Mouse (Mus musculus): ENCODE results near the gene Actrt3. TPM values are rescaled to one million over a fixed set of nuclear protein-coding genes. Genes with fewer than 3 reads are reported as not detected.

The Actrt3 gene
- not detected in 2 replicates for total RNA-seq (2012; rRNA removed)

DNA sequence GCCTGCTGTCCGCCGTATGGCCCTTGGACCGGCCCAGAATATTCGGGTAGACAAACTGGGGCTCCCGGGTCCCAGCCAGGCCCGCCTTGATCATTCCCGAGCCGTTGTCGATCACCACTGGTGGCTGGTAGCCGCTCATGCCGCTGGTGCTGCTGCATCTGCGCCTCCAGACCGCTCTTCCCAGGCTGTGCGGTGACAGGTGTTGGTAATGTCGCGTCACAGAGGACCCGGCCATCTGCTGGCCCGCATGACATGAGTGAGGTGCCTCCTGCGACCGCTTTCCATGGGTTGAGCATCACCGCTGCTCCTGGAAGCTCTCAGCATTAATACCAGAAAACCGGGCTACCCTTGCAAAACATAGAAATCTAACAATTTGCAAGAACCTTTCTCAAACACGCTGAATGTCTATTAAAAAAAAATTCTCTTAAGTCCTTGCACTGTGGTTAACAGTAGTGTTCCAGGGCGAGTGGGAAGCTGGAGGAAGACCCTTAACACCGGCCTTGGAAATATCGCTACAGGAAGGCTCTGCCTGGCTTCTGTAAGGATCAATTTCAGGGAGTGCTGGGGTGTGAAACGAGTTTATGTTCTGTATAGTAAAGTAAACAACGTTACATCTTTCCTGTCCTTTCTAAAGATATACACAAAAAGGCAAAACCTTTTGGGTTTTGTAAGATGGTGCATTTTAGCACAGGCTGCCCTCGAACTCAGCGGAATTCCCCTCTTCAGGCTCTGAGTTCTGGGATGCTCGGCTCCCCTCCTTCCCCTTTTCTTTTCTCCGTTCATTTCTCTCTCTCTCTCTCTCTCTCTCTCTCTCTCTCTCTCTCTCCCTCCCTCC is at the start of gene Actrt3:
TSS of gene Actrt3 (minus strand) at position 229 of the 835 bp plus-strand sequence.
- Histone ChIP-seq H3K9me3 (ENCODE audit: control insufficient read depth, insufficient read depth, low read depth, low read length) (no peaks in the 10 kb centered on the region), H3K4me1 (ENCODE audit: control insufficient read depth in 2 of 2, insufficient read depth in 2 of 2, low read length in 2 of 2, poor library complexity in 1 of 2) (peaks cover 0 to 3% of the 10 kb centered on the region in 2 experiments; a peak in 1 of 4 replicates), H3K36me3 (ENCODE audit: control insufficient read depth, insufficient read depth, low read length, poor library complexity, severe bottlenecking) (peaks cover 1% of the 10 kb centered on the region; the same call in 1 of the 2 replicates), H3K9ac (ENCODE audit: insufficient read depth, low read depth, low read length, poor library complexity, severe bottlenecking) (peak within 1 kb of the TSS; percentile 62; the same call in 1 of the 2 replicates), H3K27ac (ENCODE audit: insufficient read depth, low read depth, low read length, poor library complexity, severe bottlenecking) (no peak within 1 kb of the TSS), H3K4me3 (ENCODE audit: insufficient read depth in 1 of 2, low read depth in 1 of 2, low read length in 2 of 2, poor library complexity in 1 of 2, severe bottlenecking in 1 of 2) (peak within 1 kb of the TSS; percentile 61 to 66)
- DNase-seq (ENCODE audit: low read depth, low spot score), result no peak
- TF ChIP-seq ZNF384 (IDR thresholded peaks at IDR 0.05; ENCODE audit: low read depth, low read length), result no peak
- no peak for TF ChIP-seq HCFC1 (IDR thresholded peaks at IDR 0.05; ENCODE audit: borderline replicate concordance, insufficient read depth, low read length)
- TF ChIP-seq MAFK (IDR thresholded peaks at IDR 0.05; ENCODE audit: insufficient read depth, low read depth, low read length), result no peak
- no peak for TF ChIP-seq ZC3H11A (IDR thresholded peaks at IDR 0.05; ENCODE audit: borderline replicate concordance, low read depth, low read length)
- TF ChIP-seq CHD2 (IDR thresholded peaks at IDR 0.05; ENCODE audit: low read depth, low read length), result no peak
- in situ Hi-C loops (cut with MboI; ENCODE audit: low sequenced_read_pairs in 2 of 2, unreplicated experiment in 2 of 2), result loop anchor here (10.0 to 25.0 kb wide), 2 partner anchors 125 to 362 kb away; partner anchors contain the start of gene Phc3 (in 1 of the 2)

DNA sequence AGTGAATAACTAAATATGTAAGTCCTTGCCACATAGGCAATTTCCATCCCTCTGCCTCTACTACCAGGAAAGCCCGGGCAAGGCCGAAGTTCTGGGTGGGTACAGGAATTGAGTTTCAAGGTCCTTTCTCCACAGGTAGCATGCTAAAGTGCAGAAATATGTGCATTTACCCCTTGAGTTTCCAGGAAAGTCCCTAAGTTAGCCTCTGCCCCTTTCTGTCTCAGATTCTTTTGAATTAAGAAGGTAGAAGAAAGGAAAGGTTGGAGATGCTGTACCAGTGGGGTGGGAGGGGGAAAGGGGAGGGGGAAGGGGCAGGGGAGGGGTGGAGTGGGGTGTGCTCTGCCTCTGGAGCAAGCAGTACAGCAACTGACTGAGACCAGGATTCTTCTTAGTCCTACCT is 48.7 kb upstream of the Actrt3 start:
- peaks cover 5% of the 10 kb centered on the region; the same call in 1 of the 2 replicates for H3K36me3 ChIP-seq (ENCODE audit: control insufficient read depth, insufficient read depth, low read length, poor library complexity, severe bottlenecking)
- H3K4me1 ChIP-seq (ENCODE audit: control insufficient read depth in 2 of 2, insufficient read depth in 2 of 2, low read length in 2 of 2, poor library complexity in 1 of 2), result peaks cover 0 to 16% of the 10 kb centered on the region in 2 experiments; a peak in 3 of 4 replicates
- peak; percentile 19 for DNase-seq (ENCODE audit: low read depth, low spot score)
- H3K27ac ChIP-seq (ENCODE audit: insufficient read depth, low read depth, low read length, poor library complexity, severe bottlenecking), result peak overlapping the region; percentile 78; the same call in 1 of the 2 replicates
- in situ Hi-C loops (cut with MboI; ENCODE audit: low sequenced_read_pairs in 2 of 2, unreplicated experiment in 2 of 2), result no loop called here
- TF ChIP-seq MAFK (IDR thresholded peaks at IDR 0.05; ENCODE audit: insufficient read depth, low read depth, low read length), result no peak
- no peak for TF ChIP-seq HCFC1 (IDR thresholded peaks at IDR 0.05; ENCODE audit: borderline replicate concordance, insufficient read depth, low read length)
- H3K4me3 ChIP-seq (ENCODE audit: insufficient read depth in 1 of 2, low read depth in 1 of 2, low read length in 2 of 2, poor library complexity in 1 of 2, severe bottlenecking in 1 of 2), result peak overlapping the region; percentile 23 to 50
- no peak overlapping the region for H3K9ac ChIP-seq (ENCODE audit: insufficient read depth, low read depth, low read length, poor library complexity, severe bottlenecking)
- no peaks in the 10 kb centered on the region for H3K9me3 ChIP-seq (ENCODE audit: control insufficient read depth, insufficient read depth, low read depth, low read length)

DNA sequence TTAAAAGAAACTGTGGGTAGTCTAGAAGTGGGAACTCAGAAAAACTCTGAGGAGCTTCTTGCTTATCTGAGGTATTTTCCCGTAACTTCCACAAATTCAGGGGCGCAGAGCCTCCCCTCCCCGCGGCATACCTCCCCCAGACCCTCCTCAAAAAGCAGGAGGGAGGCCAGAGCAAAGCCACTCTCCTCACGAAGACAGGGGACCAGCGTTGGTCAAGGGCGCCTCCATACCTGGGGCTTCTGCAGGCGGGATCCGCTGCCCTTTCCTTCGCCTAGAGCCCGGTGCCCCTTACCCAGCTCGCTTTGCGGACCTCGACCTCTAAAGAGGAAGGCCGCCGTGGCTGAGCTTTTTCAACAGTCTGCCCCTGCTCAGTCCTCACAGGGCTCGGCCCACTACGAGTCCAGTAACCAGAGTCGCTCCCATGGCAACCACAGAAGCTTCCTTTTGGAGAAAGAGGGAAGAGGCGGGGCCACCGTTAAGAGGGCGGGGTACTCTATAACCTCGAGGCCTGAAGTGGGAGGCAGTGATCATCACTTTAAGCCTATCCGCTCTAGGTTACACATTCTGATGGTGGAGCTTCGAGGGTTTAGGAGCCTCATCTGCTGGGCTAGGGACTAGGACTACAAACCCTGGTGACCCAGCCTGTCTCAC is 47.8 kb upstream of the Actrt3 start, which contains the start of gene Lrrc34:
TSS of gene Lrrc34 (minus strand) at position 430 of the 651 bp plus-strand sequence.
- peaks cover 8% of the 10 kb centered on the region for H3K36me3 ChIP-seq (ENCODE audit: control insufficient read depth, insufficient read depth, low read length, poor library complexity, severe bottlenecking)
- in situ Hi-C loops (cut with MboI; ENCODE audit: low sequenced_read_pairs in 2 of 2, unreplicated experiment in 2 of 2), result no loop called here
- H3K27ac ChIP-seq (ENCODE audit: insufficient read depth, low read depth, low read length, poor library complexity, severe bottlenecking), result peak within 1 kb of the TSS; percentile 88

DNA sequence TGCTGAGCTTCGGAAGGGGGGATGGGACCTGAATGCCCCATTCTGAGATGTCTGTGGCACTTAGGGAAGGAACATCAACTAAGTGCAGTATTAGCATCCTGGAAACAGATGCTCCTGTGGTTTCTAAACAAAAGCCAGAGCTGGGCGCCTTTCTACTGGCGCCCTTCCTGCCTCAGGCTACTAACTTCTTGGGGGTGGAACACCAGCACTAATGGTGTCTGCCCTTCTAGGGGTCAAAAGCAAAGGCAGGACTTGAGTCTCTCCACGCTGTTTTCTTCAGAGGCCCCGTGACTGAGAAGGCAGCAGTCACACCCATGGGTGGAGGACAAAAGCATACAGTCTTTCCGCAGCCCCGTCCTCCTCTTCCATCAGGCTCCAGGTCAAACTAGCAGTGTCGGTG is 47.0 kb upstream of the Actrt3 start:
- Histone ChIP-seq H3K36me3 (ENCODE audit: control insufficient read depth, insufficient read depth, low read length, poor library complexity, severe bottlenecking) (peaks cover 8% of the 10 kb centered on the region), H3K9ac (ENCODE audit: insufficient read depth, low read depth, low read length, poor library complexity, severe bottlenecking) (peak overlapping the region; percentile 13; the same call in 1 of the 2 replicates), H3K27ac (ENCODE audit: insufficient read depth, low read depth, low read length, poor library complexity, severe bottlenecking) (peak overlapping the region; percentile 44; the same call in 1 of the 2 replicates), H3K4me1 (ENCODE audit: control insufficient read depth in 2 of 2, insufficient read depth in 2 of 2, low read length in 2 of 2, poor library complexity in 1 of 2) (peaks cover 0 to 12% of the 10 kb centered on the region in 2 experiments; a peak in 3 of 4 replicates), H3K9me3 (ENCODE audit: control insufficient read depth, insufficient read depth, low read depth, low read length) (no peaks in the 10 kb centered on the region), H3K4me3 (ENCODE audit: insufficient read depth in 1 of 2, low read depth in 1 of 2, low read length in 2 of 2, poor library complexity in 1 of 2, severe bottlenecking in 1 of 2) (peak overlapping the region; percentile 44 to 50)
- in situ Hi-C loops (cut with MboI; ENCODE audit: low sequenced_read_pairs in 2 of 2, unreplicated experiment in 2 of 2), result no loop called here
- peak; percentile 89 for DNase-seq (ENCODE audit: low read depth, low spot score)
- TF ChIP-seq CHD2 (IDR thresholded peaks at IDR 0.05; ENCODE audit: low read depth, low read length) (no peak), HCFC1 (IDR thresholded peaks at IDR 0.05; ENCODE audit: borderline replicate concordance, insufficient read depth, low read length) (no peak), ZC3H11A (IDR thresholded peaks at IDR 0.05; ENCODE audit: borderline replicate concordance, low read depth, low read length) (no peak), ZNF384 (IDR thresholded peaks at IDR 0.05; ENCODE audit: low read depth, low read length) (no peak), MAFK (IDR thresholded peaks at IDR 0.05; ENCODE audit: insufficient read depth, low read depth, low read length) (no peak)

More for the DNA sequence above, 47.8 kb upstream of the Actrt3 start, which contains the start of gene Lrrc34:
- H3K9me3 ChIP-seq (ENCODE audit: control insufficient read depth, insufficient read depth, low read depth, low read length), result no peaks in the 10 kb centered on the region
- peaks cover 0 to 16% of the 10 kb centered on the region in 2 experiments; a peak in 3 of 4 replicates for H3K4me1 ChIP-seq (ENCODE audit: control insufficient read depth in 2 of 2, insufficient read depth in 2 of 2, low read length in 2 of 2, poor library complexity in 1 of 2)
- DNase-seq (ENCODE audit: low read depth, low spot score), result peak; percentile 97
- H3K9ac ChIP-seq (ENCODE audit: insufficient read depth, low read depth, low read length, poor library complexity, severe bottlenecking), result peak within 1 kb of the TSS; percentile 82
- TF ChIP-seq ZNF384 (IDR thresholded peaks at IDR 0.05; ENCODE audit: low read depth, low read length) (no peak), ZC3H11A (IDR thresholded peaks at IDR 0.05; ENCODE audit: borderline replicate concordance, low read depth, low read length) (no peak), CHD2 (IDR thresholded peaks at IDR 0.05; ENCODE audit: low read depth, low read length) (no peak), HCFC1 (IDR thresholded peaks at IDR 0.05; ENCODE audit: borderline replicate concordance, insufficient read depth, low read length) (no peak), MAFK (IDR thresholded peaks at IDR 0.05; ENCODE audit: insufficient read depth, low read depth, low read length) (no peak)
- H3K4me3 ChIP-seq (ENCODE audit: insufficient read depth in 1 of 2, low read depth in 1 of 2, low read length in 2 of 2, poor library complexity in 1 of 2, severe bottlenecking in 1 of 2), result peak within 1 kb of the TSS; percentile 50 to 78

Data from ES-E14 (cell line).